Mouse (Mus musculus) lung, embryonic 16.5 days (tissue): ENCODE measurements at regions not wholly inside any gene's neighbourhood (a gene's known extent, or its start where the extent isn't known, plus 50 kb on each side); places are given as distances from the start of the nearest gene placed in this dataset.

ENCODE experiments used
- ATAC-seq: fragments of 200-750 bp; cut with Nextera tagmentation; 2 replicates; pipeline ENCODE4 v1.8.0; 2017; ENCODE audit warnings: low read depth, mild to moderate bottlenecking, moderate library complexity
- H3K27ac ChIP-seq: fragments of 300-500 bp; sonication (generic); 2 replicates; pipeline ENCODE4 v1.5.1; 2014; ENCODE audit warnings: mild to moderate bottlenecking, control low read depth, low read length
- H3K27me3 ChIP-seq: fragments of 300-500 bp; sonication (generic); 2 replicates; pipeline ENCODE4 v1.6.1; 2014; ENCODE audit warnings: low read depth, low read length, mixed read lengths; ENCODE audit not compliant: control insufficient read depth, insufficient read depth
- H3K36me3 ChIP-seq: fragments of 300-500 bp; sonication (generic); 2 replicates; pipeline ENCODE4 v1.6.1; 2014; ENCODE audit warnings: low read length; ENCODE audit not compliant: control insufficient read depth, insufficient read depth
- H3K4me1 ChIP-seq: fragments of 300-500 bp; sonication (generic); replicated peaks from 2 replicates; pipeline ENCODE4 v1.6.1; 2014; ENCODE audit warnings: low read length, mixed read lengths; ENCODE audit not compliant: control insufficient read depth, insufficient read depth
- H3K4me2 ChIP-seq: fragments of 300-500 bp; sonication (generic); 2 replicates; pipeline ENCODE4 v1.6.1; 2014; ENCODE audit warnings: low read depth, low read length, control low read depth
- H3K4me3 ChIP-seq: fragments of 300-500 bp; sonication (generic); 2 replicates; pipeline ENCODE4 v1.5.1; 2014; ENCODE audit warnings: mild to moderate bottlenecking, low read length, control low read depth
- H3K9ac ChIP-seq: fragments of 300-500 bp; sonication (generic); 2 replicates; pipeline ENCODE4 v1.6.1; 2014; ENCODE audit warnings: low read length, control low read depth
- H3K9me3 ChIP-seq: fragments of 300-500 bp; sonication (generic); 2 replicates; pipeline ENCODE4 v1.6.1; 2016; ENCODE audit warnings: low read length; ENCODE audit not compliant: control insufficient read depth
- WGBS: fragments of 180-500 bp; shearing (Covaris S2); extraction: QIAGEN DNeasy Blood & Tissue Kit; methylation state at CpG from one replicate; pipeline ENCODE4 v1.1.7; 2014; 5-methylcytosine and 5-hydroxymethylcytosine counted together

DNA sequence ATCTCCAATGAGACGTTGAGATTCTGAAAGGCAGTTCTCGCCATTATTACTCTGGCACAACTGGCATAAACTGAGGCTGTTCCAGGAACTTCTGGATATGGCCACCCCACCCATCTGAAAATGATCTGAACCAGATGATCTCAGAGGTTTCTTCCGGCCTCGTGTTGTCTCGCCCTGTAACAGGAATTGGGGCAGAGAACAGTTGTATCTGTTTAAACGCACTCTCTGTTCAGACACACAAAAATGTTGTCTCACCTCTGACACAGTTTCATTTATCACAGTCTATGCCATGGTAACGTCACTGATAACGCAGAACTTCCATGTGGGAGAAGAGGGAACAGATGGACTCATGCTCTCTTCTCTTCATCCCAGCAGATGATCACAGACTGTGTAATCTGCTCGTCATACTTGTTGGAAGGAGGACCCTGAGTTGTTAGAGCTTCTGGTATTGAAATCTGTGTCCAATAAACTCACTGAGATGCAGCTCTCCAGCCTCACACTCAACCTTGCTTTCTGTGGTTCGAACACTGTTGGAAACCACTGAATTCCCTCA lies 63.9 kb upstream of the Sv2b start:
- Histone ChIP-seq H3K27ac (no peak overlapping the region), H3K9me3 (no peaks in the 10 kb centered on the region), H3K4me1 (no peaks in the 10 kb centered on the region), H3K36me3 (no peaks in the 10 kb centered on the region), H3K27me3 (no peaks in the 10 kb centered on the region), H3K4me2 (no peak overlapping the region), H3K4me3 (no peak overlapping the region), H3K9ac (no peak overlapping the region)
- ATAC-seq = no peak
- 46% methylated on average over 10 of the region's 10 CpGs for WGBS

DNA sequence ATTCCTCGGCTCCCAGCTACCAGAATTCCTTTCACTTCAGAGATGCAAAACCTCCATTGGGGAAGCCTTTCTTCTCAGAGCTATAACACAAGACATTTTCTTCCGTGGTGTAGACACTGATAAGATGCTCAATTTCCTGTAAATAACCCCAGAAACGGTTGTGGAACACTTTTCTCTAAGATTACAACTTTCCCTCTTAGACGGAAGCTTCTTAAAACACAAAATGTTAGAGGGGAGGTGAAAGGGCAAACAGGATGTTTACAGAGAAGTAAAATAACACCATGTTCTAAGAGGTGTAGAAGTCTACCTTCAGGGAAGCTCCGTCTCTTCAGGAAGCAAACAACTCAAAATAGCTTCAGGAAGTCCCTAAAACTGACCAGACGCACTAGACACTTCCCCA lies 65.4 kb upstream of the Sv2b start:
- Histone ChIP-seq H3K4me2 (no peak overlapping the region), H3K27me3 (no peaks in the 10 kb centered on the region), H3K4me3 (no peak overlapping the region), H3K4me1 (no peaks in the 10 kb centered on the region), H3K27ac (no peak overlapping the region), H3K9me3 (no peaks in the 10 kb centered on the region), H3K36me3 (no peaks in the 10 kb centered on the region), H3K9ac (no peak overlapping the region)
- WGBS = 58% methylated on average over 6 of the region's 6 CpGs
- no peak for ATAC-seq

DNA sequence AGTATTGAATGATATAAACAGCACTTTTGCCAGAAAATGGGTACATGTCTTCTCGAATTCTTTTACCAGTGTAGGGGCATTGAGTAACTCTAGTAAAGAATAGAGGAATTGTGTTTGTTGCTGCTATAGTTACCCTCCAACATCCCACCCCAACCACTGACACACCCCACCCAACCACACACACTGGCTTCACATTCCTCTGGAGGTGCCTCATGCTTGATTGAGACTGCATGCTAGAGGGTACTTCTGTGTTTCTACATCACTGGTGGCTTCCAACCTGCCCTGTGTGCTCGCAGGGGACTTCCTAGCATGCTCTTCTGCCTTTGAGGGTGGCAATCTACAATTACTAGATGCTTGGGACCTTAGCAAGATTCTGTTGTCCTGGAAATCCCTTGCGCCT lies 70.5 kb upstream of the Sv2b start:
- Histone ChIP-seq H3K4me3 (no peak overlapping the region), H3K4me1 (no peaks in the 10 kb centered on the region; the same call in 1 of the 2 replicates), H3K4me2 (no peak overlapping the region), H3K27ac (no peak overlapping the region), H3K36me3 (no peaks in the 10 kb centered on the region), H3K9ac (no peak overlapping the region), H3K9me3 (no peaks in the 10 kb centered on the region), H3K27me3 (no peaks in the 10 kb centered on the region)
- ATAC-seq = no peak
- 77% methylated on average over 3 of the region's 3 CpGs for WGBS

- WGBS = 40% methylated on average over 8 of the region's 8 CpGs
- Histone ChIP-seq H3K9me3 (no peaks in the 10 kb centered on the region), H3K9ac (no peak overlapping the region), H3K27ac (peak overlapping the region; percentile 27; the same call in 1 of the 2 replicates), H3K4me1 (no peaks in the 10 kb centered on the region; the same call in 1 of the 2 replicates), H3K27me3 (no peaks in the 10 kb centered on the region), H3K36me3 (no peaks in the 10 kb centered on the region), H3K4me3 (no peak overlapping the region), H3K4me2 (no peak overlapping the region)
- ATAC-seq = peak; percentile 71
Observed at GRCm38 (mm10) chr7:75384506-75384911, 70.8 kb upstream of the Akap13 start.

- no peak for ATAC-seq
- H3K4me3 ChIP-seq = no peak overlapping the region
- H3K4me1 ChIP-seq = no peaks in the 10 kb centered on the region; the same call in 1 of the 2 replicates
- H3K9ac ChIP-seq = no peak overlapping the region
- no peaks in the 10 kb centered on the region for H3K36me3 ChIP-seq
- no peak overlapping the region for H3K27ac ChIP-seq
- H3K9me3 ChIP-seq = no peaks in the 10 kb centered on the region
- no peak overlapping the region for H3K4me2 ChIP-seq
- no peaks in the 10 kb centered on the region for H3K27me3 ChIP-seq
- WGBS = 56% methylated on average over 1 of the region's 1 CpGs
Observed at GRCm38 (mm10) chr7:75387033-75387432, 68.3 kb upstream of the Akap13 start.

DNA sequence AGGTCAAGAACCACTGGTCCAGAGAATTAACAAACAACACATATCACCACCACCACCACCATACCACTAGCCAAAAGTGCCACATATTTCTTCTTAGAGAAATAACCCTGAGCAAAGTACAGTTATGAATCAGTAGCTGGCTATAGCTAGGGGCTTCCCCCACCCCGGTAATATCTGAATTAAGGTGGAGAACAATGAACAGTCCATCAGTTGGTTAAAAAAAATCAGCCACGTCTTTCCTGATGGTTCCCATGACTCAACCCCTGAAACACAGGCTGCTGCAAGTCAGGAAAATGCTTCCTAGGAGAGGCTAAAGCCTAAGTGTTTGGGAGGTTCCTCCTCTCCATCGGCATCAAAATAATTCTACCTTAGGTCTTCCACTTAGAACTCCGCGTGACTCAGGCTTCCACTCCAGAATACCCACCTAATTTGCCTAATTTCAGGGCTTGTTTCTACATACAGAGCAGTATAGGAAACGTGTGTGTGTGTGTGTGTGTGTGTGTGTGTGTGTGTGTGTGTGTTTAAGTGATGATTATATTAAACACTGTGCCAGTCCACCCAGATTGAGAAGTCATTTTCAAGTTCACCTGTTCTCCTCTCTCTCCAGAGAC lies 67.4 kb upstream of the Akap13 start:
- Histone ChIP-seq H3K27me3 (no peaks in the 10 kb centered on the region), H3K9me3 (no peaks in the 10 kb centered on the region), H3K36me3 (no peaks in the 10 kb centered on the region), H3K27ac (no peak overlapping the region), H3K9ac (no peak overlapping the region), H3K4me2 (no peak overlapping the region), H3K4me3 (no peak overlapping the region), H3K4me1 (no peaks in the 10 kb centered on the region; the same call in 1 of the 2 replicates)
- ATAC-seq = no peak
- whole genome bisulfite sequencing = 75% methylated on average over 6 of the region's 6 CpGs

- Histone ChIP-seq H3K9me3 (no peaks in the 10 kb centered on the region), H3K4me3 (no peak overlapping the region), H3K9ac (no peak overlapping the region), H3K36me3 (no peaks in the 10 kb centered on the region), H3K27ac (no peak overlapping the region), H3K27me3 (no peaks in the 10 kb centered on the region), H3K4me1 (no peaks in the 10 kb centered on the region; the same call in 1 of the 2 replicates), H3K4me2 (no peak overlapping the region)
- WGBS = 77% methylated on average over 3 of the region's 3 CpGs
- no peak for ATAC-seq
Observed at GRCm38 (mm10) chr7:75390162-75390561, 65.2 kb upstream of the Akap13 start.

DNA sequence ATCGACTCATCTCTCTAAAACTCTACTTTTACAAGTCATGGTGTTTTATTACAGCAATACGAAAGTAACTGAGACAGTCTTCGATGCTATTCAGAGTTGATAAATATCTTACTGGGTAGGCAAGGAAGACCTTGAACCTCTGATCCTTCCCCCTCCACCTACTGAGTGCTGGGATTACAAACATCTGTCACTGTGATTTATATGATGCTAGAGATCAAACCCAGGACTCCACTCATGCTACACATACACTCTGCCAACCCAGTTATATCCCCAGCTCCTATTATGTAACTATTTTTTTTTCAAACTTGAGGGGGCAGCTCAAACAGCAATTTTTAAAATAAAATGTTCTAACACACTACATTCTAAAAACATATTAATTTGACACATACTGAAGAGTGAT lies 62.6 kb upstream of the Akap13 start:
- 42% methylated on average over 3 of the region's 3 CpGs for WGBS
- Histone ChIP-seq H3K4me1 (peaks cover 7% of the 10 kb centered on the region; the same call in 1 of the 2 replicates), H3K4me3 (no peak overlapping the region), H3K27me3 (no peaks in the 10 kb centered on the region), H3K9ac (no peak overlapping the region), H3K9me3 (no peaks in the 10 kb centered on the region), H3K4me2 (no peak overlapping the region), H3K27ac (no peak overlapping the region), H3K36me3 (no peaks in the 10 kb centered on the region)
- ATAC-seq = 0 out of 2 replicates have a peak, but pooled peaks have one; percentile 41

- no peaks in the 10 kb centered on the region for H3K36me3 ChIP-seq
- 74% methylated on average over 2 of the region's 2 CpGs for WGBS
- no peak overlapping the region for H3K27ac ChIP-seq
- no peaks in the 10 kb centered on the region for H3K27me3 ChIP-seq
- no peak for ATAC-seq
- no peak overlapping the region for H3K4me2 ChIP-seq
- no peak overlapping the region for H3K9ac ChIP-seq
- H3K9me3 ChIP-seq = no peaks in the 10 kb centered on the region
- H3K4me1 ChIP-seq = peaks cover 7% of the 10 kb centered on the region; the same call in 1 of the 2 replicates
- no peak overlapping the region for H3K4me3 ChIP-seq
Observed at GRCm38 (mm10) chr7:75393466-75393865, 61.9 kb upstream of the Akap13 start.
